Mouse (Mus musculus) olfactory bulb, adult 2 months (tissue): ENCODE measurements around the gene Pla2g4b.

Experiments
- CTCF ChIP-seq: fragments of 200-500 bp; IDR thresholded peaks from 2 replicates; pipeline ENCODE4 v1.5.1; 2012; ENCODE audit warnings: low read depth, mild to moderate bottlenecking, low read length, moderate library complexity; ENCODE audit not compliant: insufficient read depth
- POLR2A ChIP-seq: fragments of 200-500 bp; IDR thresholded peaks from 2 replicates; pipeline ENCODE4 v1.6.1; 2012; ENCODE audit warnings: mild to moderate bottlenecking, low read depth, low read length, moderate library complexity; ENCODE audit not compliant: insufficient read depth

DNA sequence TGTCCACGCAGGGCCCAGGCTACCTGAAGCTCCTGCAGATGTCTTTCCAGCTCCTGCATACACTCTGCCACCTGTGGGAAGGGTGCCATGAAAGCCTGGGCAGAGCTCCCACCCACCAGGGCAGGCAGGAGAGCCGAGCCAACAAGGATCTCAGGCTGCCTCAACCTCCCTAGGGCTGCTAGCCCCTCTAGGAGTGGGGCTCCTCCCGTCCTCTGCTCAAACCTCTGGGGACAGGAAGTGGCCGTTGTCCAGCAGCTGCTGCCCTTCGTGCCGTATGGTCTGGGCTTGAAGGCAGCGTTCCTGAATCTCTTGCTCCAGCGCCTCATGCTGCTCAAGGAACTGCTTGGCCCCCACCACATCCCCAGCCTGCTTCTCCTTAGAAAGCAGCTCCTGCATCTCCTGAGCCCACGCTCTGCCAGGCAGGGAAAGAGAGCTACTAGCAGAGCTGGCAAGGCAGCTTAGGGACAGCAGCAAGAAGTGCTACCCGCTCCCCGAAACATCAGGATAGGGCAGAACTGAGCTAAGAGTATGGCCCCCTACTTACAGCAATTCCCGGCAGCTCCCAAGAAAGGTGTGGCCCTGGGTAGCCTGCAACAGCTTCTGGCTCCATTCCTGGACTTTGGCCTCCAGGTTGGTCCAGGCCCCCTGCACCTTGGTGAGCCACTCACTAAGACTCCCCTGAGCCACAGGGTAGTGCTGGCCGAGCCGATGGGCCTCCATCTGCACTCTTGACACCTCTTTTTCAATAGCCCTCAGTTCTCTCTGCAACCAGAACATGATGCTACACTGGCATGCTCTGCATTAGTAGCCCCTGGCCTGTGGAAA lies 13.5 kb downstream of the Pla2g4b start:
- TF ChIP-seq CTCF (no peak), POLR2A (no peak)
